Mouse (Mus musculus) heart, postnatal 0 days (tissue): Measurements from ENCODE around the gene Gm45213. TPM values are rescaled to one million over a fixed set of nuclear protein-coding genes. Genes with fewer than 3 reads are reported as not detected.

Source experiments
- ATAC-seq: fragments of 200-750 bp; cut with Nextera tagmentation; 2 replicates; pipeline ENCODE4 v1.8.0; 2017; ENCODE audit warnings: low read depth, moderate number of reproducible peaks, moderate library complexity; ENCODE audit not compliant: insufficient read depth
- DNase-seq: peaks from one replicate; pipeline ENCODE4 v3.0.0-alpha.2; 2016; ENCODE audit warnings: low spot score
- H3K27ac ChIP-seq: fragments of 300-500 bp; sonication (generic); 2 replicates; pipeline ENCODE4 v1.5.1; 2014; ENCODE audit warnings: low read depth, mild to moderate bottlenecking
- H3K27me3 ChIP-seq: fragments of 300-500 bp; sonication (generic); 2 replicates; pipeline ENCODE4 v1.6.1; 2014; ENCODE audit warnings: low read length, mixed read lengths; ENCODE audit not compliant: control insufficient read depth, insufficient read depth
- H3K36me3 ChIP-seq: fragments of 300-500 bp; sonication (generic); replicated peaks from 2 replicates; pipeline ENCODE4 v1.6.1; 2014; ENCODE audit warnings: low read length, mixed read lengths; ENCODE audit not compliant: control insufficient read depth, insufficient read depth
- H3K4me1 ChIP-seq: fragments of 300-500 bp; sonication (generic); 2 replicates; pipeline ENCODE4 v1.6.1; 2014; ENCODE audit warnings: antibody characterized with exemption; ENCODE audit not compliant: control insufficient read depth, insufficient read depth
- H3K4me2 ChIP-seq: fragments of 300-500 bp; sonication (generic); 2 replicates; pipeline ENCODE4 v1.6.1; 2014; ENCODE audit warnings: low read depth, mild to moderate bottlenecking, low read length, moderate library complexity
- H3K4me3 ChIP-seq: fragments of 300-500 bp; sonication (generic); 2 replicates; pipeline ENCODE4 v1.5.1; 2014; ENCODE audit warnings: low read depth, low read length
- H3K9ac ChIP-seq: fragments of 300-500 bp; sonication (generic); replicated peaks from 2 replicates; pipeline ENCODE4 v1.6.1; 2014; ENCODE audit warnings: low read depth, low read length, mixed read lengths
- H3K9me3 ChIP-seq: fragments of 300-500 bp; sonication (generic); replicated peaks from 2 replicates; pipeline ENCODE4 v1.6.1; 2016; ENCODE audit warnings: low read length; ENCODE audit not compliant: control insufficient read depth
- CTCF ChIP-seq: IDR thresholded peaks from 2 replicates; pipeline ENCODE4 v1.5.1; 2016; ENCODE audit warnings: antibody characterized with exemption, control low read depth, low read depth
- EP300 ChIP-seq: IDR thresholded peaks from 2 replicates; pipeline ENCODE4 v1.6.1; 2016; ENCODE audit warnings: antibody characterized with exemption, low read depth
- WGBS: fragments of 180-500 bp; shearing (Covaris S2); extraction: QIAGEN DNeasy Blood & Tissue Kit; methylation state at CpG from one replicate; pipeline ENCODE4 v1.1.7; 2014; 5-methylcytosine and 5-hydroxymethylcytosine counted together
- polyA plus RNA-seq: library from polyadenylated mRNA; unstranded; fragments of >200 nt; fragmentation: Nextera tagmentation; extraction: Ambion mirVana; gene quantifications from 2 replicates; pipeline ENCODE4 v1.2.1, GENCODE M21; 2015
- total RNA-seq: library from RNA; depleted of rRNA; stranded (reverse); fragments of >200 nt; gene quantifications from 2 replicates; pipeline ENCODE4 v1.2.3, GENCODE M21; 2014; ENCODE audit warnings: low replicate concordance

Gene Gm45213
- total and polyA plus RNA-seq, 2 experiments from 2014 or later, result not detected

- WGBS, result 61% methylated on average over 9 of the region's 9 CpGs
- DNase-seq, result no peak
- H3K36me3 ChIP-seq, result no peaks in the 10 kb centered on the region
- H3K9ac ChIP-seq, result no peak overlapping the region
- no peak for ATAC-seq
- no peaks in the 10 kb centered on the region for H3K4me1 ChIP-seq
- no peak overlapping the region for H3K4me3 ChIP-seq
- no peak overlapping the region for H3K27ac ChIP-seq
- TF ChIP-seq EP300 (no peak), CTCF (no peak)
- no peak overlapping the region for H3K4me2 ChIP-seq
- H3K27me3 ChIP-seq, result no peaks in the 10 kb centered on the region
- no peaks in the 10 kb centered on the region for H3K9me3 ChIP-seq
Observed at GRCm38 (mm10) chr7:66044617-66045016, 1.2 kb downstream of the Gm45213 start.

- no peak for ATAC-seq
- 61% methylated on average over 17 of the region's 17 CpGs for WGBS
- no peaks in the 10 kb centered on the region for H3K36me3 ChIP-seq
- no peak overlapping the region for H3K27ac ChIP-seq
- DNase-seq, result no peak
- no peaks in the 10 kb centered on the region for H3K27me3 ChIP-seq
- TF ChIP-seq EP300, result no peak
- H3K9me3 ChIP-seq, result no peaks in the 10 kb centered on the region
- H3K4me3 ChIP-seq, result no peak overlapping the region
- no peak overlapping the region for H3K9ac ChIP-seq
- H3K4me2 ChIP-seq, result no peak overlapping the region
- H3K4me1 ChIP-seq, result no peaks in the 10 kb centered on the region
Observed at GRCm38 (mm10) chr7:66046921-66047918, 3.8 kb downstream of the Gm45213 start.

- Histone ChIP-seq H3K4me1 (no peaks in the 10 kb centered on the region), H3K27ac (no peak overlapping the region), H3K4me2 (no peak overlapping the region), H3K27me3 (no peaks in the 10 kb centered on the region), H3K9ac (no peak overlapping the region), H3K9me3 (no peaks in the 10 kb centered on the region), H3K36me3 (no peaks in the 10 kb centered on the region), H3K4me3 (no peak overlapping the region)
- WGBS, result 72% methylated on average over 4 of the region's 4 CpGs
- ATAC-seq (no peak), DNase-seq (no peak)
- no peak for TF ChIP-seq CTCF
- TF ChIP-seq EP300, result no peak
Observed at GRCm38 (mm10) chr7:66047975-66048374, 4.6 kb downstream of the Gm45213 start.

GRCm38 (mm10) chr7:66048446-66049230 lies 5.2 kb downstream of the Gm45213 start:
- WGBS, result 83% methylated on average over 12 of the region's 12 CpGs
- TF ChIP-seq CTCF (no peak), EP300 (no peak)

GRCm38 (mm10) chr7:66053946-66054483 lies 10.6 kb downstream of the Gm45213 start:
- H3K9ac ChIP-seq, result no peak overlapping the region
- no peak for DNase-seq
- no peaks in the 10 kb centered on the region for H3K36me3 ChIP-seq
- H3K4me1 ChIP-seq, result no peaks in the 10 kb centered on the region
- no peaks in the 10 kb centered on the region for H3K9me3 ChIP-seq
- H3K4me2 ChIP-seq, result no peak overlapping the region
- ATAC-seq, result no peak
- 79% methylated on average over 4 of the region's 4 CpGs for WGBS
- H3K4me3 ChIP-seq, result no peak overlapping the region
- TF ChIP-seq EP300 (no peak), CTCF (no peak)
- H3K27me3 ChIP-seq, result no peaks in the 10 kb centered on the region
- no peak overlapping the region for H3K27ac ChIP-seq

More at GRCm38 (mm10) chr7:66048446-66049230, 5.2 kb downstream of the Gm45213 start:
- no peaks in the 10 kb centered on the region for H3K4me1 ChIP-seq
- DNase-seq, result no peak
- H3K36me3 ChIP-seq, result no peaks in the 10 kb centered on the region
- no peak overlapping the region for H3K27ac ChIP-seq
- no peaks in the 10 kb centered on the region for H3K27me3 ChIP-seq
- no peak overlapping the region for H3K4me2 ChIP-seq
- H3K4me3 ChIP-seq, result no peak overlapping the region
- H3K9me3 ChIP-seq, result no peaks in the 10 kb centered on the region
- ATAC-seq, result no peak
- H3K9ac ChIP-seq, result no peak overlapping the region
